Mouse (Mus musculus): ENCODE data around the gene Gpr146. TPM values are rescaled to one million over a fixed set of nuclear protein-coding genes. Genes with fewer than 3 reads are reported as not detected.

Gpr146 gene
- polyA plus RNA-seq, 1 experiment from 2014 or later, result 2.6 TPM

- Histone ChIP-seq H3K4me3 (no peak overlapping the region), H3K9me3 (no peaks in the 10 kb centered on the region), H3K27me3 (no peaks in the 10 kb centered on the region), H3K27ac (replicated peaks) (no peak overlapping the region), H3K9ac (replicated peaks) (no peak overlapping the region), H3K4me1 (peaks cover 8% of the 10 kb centered on the region), H3K4me2 (replicated peaks) (no peak overlapping the region), H3K36me3 (no peaks in the 10 kb centered on the region)
- 94% methylated on average over 11 of the region's 11 CpGs for WGBS
- no peak for ATAC-seq (ENCODE audit: low FRiP score, low read depth)
These were observed 63.6 kb downstream of the Gpr146 start for GRCm38 (mm10) chr5:139440926-139441725.

- 87% methylated on average over 2 of the region's 2 CpGs for WGBS
- Histone ChIP-seq H3K9me3 (no peaks in the 10 kb centered on the region), H3K9ac (replicated peaks) (no peak overlapping the region), H3K27ac (replicated peaks) (no peak overlapping the region), H3K36me3 (no peaks in the 10 kb centered on the region), H3K27me3 (no peaks in the 10 kb centered on the region), H3K4me3 (no peak overlapping the region), H3K4me2 (replicated peaks) (no peak overlapping the region), H3K4me1 (peaks cover 10% of the 10 kb centered on the region)
- ATAC-seq (ENCODE audit: low FRiP score, low read depth), result no peak
These were observed 64.2 kb downstream of the Gpr146 start for GRCm38 (mm10) chr5:139441726-139442018.

GRCm38 (mm10) chr5:139442428-139442827 lies 64.9 kb downstream of the Gpr146 start:
- peak overlapping the region; percentile 32; the same call in 1 of the 2 replicates for H3K27ac ChIP-seq (replicated peaks)
- H3K27me3 ChIP-seq, result no peaks in the 10 kb centered on the region
- no peaks in the 10 kb centered on the region for H3K36me3 ChIP-seq
- no peaks in the 10 kb centered on the region for H3K9me3 ChIP-seq
- no peak overlapping the region for H3K4me2 ChIP-seq (replicated peaks)
- 75% methylated on average over 12 of the region's 12 CpGs for WGBS
- no peak overlapping the region for H3K4me3 ChIP-seq
- no peak for ATAC-seq (ENCODE audit: low FRiP score, low read depth)
- no peak overlapping the region for H3K9ac ChIP-seq (replicated peaks)
- peaks cover 10% of the 10 kb centered on the region for H3K4me1 ChIP-seq

- 77% methylated on average over 4 of the region's 4 CpGs for WGBS
- Histone ChIP-seq H3K4me3 (no peak overlapping the region), H3K27ac (replicated peaks) (peak overlapping the region; percentile 32; the same call in 1 of the 2 replicates), H3K9ac (replicated peaks) (no peak overlapping the region; the same call in 1 of the 2 replicates), H3K27me3 (no peaks in the 10 kb centered on the region), H3K4me2 (replicated peaks) (no peak overlapping the region), H3K36me3 (no peaks in the 10 kb centered on the region), H3K9me3 (no peaks in the 10 kb centered on the region), H3K4me1 (peaks cover 10% of the 10 kb centered on the region)
- no peak for ATAC-seq (ENCODE audit: low FRiP score, low read depth)
These were observed 65.5 kb downstream of the Gpr146 start for GRCm38 (mm10) chr5:139442962-139443361.

- WGBS, result 85% methylated on average over 8 of the region's 8 CpGs
- H3K27ac ChIP-seq (replicated peaks), result no peak overlapping the region
- no peak for ATAC-seq (ENCODE audit: low FRiP score, low read depth)
- H3K36me3 ChIP-seq, result no peaks in the 10 kb centered on the region
- no peaks in the 10 kb centered on the region for H3K9me3 ChIP-seq
- H3K4me1 ChIP-seq, result peaks cover 15% of the 10 kb centered on the region
- no peak overlapping the region for H3K4me3 ChIP-seq
- no peak overlapping the region for H3K9ac ChIP-seq (replicated peaks)
- H3K4me2 ChIP-seq (replicated peaks), result no peak overlapping the region
- H3K27me3 ChIP-seq, result no peaks in the 10 kb centered on the region
These were observed 67.8 kb downstream of the Gpr146 start for GRCm38 (mm10) chr5:139445258-139445657.

MicroRNAs encoded within 50 kb of the gene (microRNA counts, 519-probe panel; counts per million panel counts)
- microRNA mmu-miR-339-3p (not detected), microRNA mmu-miR-339-5p (not detected)

Small RNAs within 50 kb of the gene (microRNA-seq; reads per million reads assigned to microRNA genes)
- 530 reads per million, percentile 71 among the genes with 10 or more reads in this experiment for gene Mir339

Other genes starting within 250 kb of the Gpr146 start
- 45.5 and 50.4 TPM in 2 replicates for gene Prkar1b, start 227.7 kb upstream of the Gpr146 start, polyA plus RNA-seq (2016; fragmentation: Nextera tagmentation; extraction: Ambion mirVana)
- gene Dnaaf5, start 227.5 kb upstream of the Gpr146 start, polyA plus RNA-seq (2016; fragmentation: Nextera tagmentation; extraction: Ambion mirVana), result 6.7 and 6.9 TPM in 2 replicates
- 48.1 and 53.1 TPM in 2 replicates for gene Sun1, start 177.1 kb upstream of the Gpr146 start, polyA plus RNA-seq (2016; fragmentation: Nextera tagmentation; extraction: Ambion mirVana)
- 130 and 132 TPM in 2 replicates for gene Get4, start 125.4 kb upstream of the Gpr146 start, polyA plus RNA-seq (2016; fragmentation: Nextera tagmentation; extraction: Ambion mirVana)
- 4.5 and 4.7 TPM in 2 replicates for gene Adap1, start 52.1 kb upstream of the Gpr146 start, polyA plus RNA-seq (2016; fragmentation: Nextera tagmentation; extraction: Ambion mirVana)
- 121 and 125 TPM in 2 replicates for gene Cox19, start 26.3 kb upstream of the Gpr146 start, polyA plus RNA-seq (2016; fragmentation: Nextera tagmentation; extraction: Ambion mirVana)
- gene Cyp2w1, start 25.1 kb upstream of the Gpr146 start, polyA plus RNA-seq (2016; fragmentation: Nextera tagmentation; extraction: Ambion mirVana), result 0.20 and 0.64 TPM in 2 replicates
- gene C130050O18Rik, start 27.6 kb downstream of the Gpr146 start, polyA plus RNA-seq (2016; fragmentation: Nextera tagmentation; extraction: Ambion mirVana), result 0.22 and 0.36 TPM in 2 replicates
- 2.3 and 3.7 TPM in 2 replicates for gene Gper1, start 45.5 kb downstream of the Gpr146 start, polyA plus RNA-seq (2016; fragmentation: Nextera tagmentation; extraction: Ambion mirVana)
- 27.5 and 29.3 TPM in 2 replicates for gene 3110082I17Rik, start 82.8 kb downstream of the Gpr146 start, polyA plus RNA-seq (2016; fragmentation: Nextera tagmentation; extraction: Ambion mirVana)
- 11.5 and 13.1 TPM in 2 replicates for gene Zfand2a, start 106.9 kb downstream of the Gpr146 start, polyA plus RNA-seq (2016; fragmentation: Nextera tagmentation; extraction: Ambion mirVana)
- 84.9 and 90.8 TPM in 2 replicates for gene Uncx, start 165.8 kb downstream of the Gpr146 start, polyA plus RNA-seq (2016; fragmentation: Nextera tagmentation; extraction: Ambion mirVana)